Mouse (Mus musculus) CH12.LX (cell line): Measurements from ENCODE around the gene 2300003K06Rik. TPM values are rescaled to one million over a fixed set of nuclear protein-coding genes. Genes with fewer than 3 reads are reported as not detected.

ENCODE experiments used
- DNase-seq: peaks from one replicate; pipeline ENCODE4 v3.0.0-alpha.2; 2013; ENCODE audit errors: extremely low read depth
- H3K27ac ChIP-seq: 2 replicates; pipeline ENCODE4 v1.5.1; 2012; ENCODE audit warnings: low read depth, mild to moderate bottlenecking, control low read depth, moderate library complexity; ENCODE audit not compliant: insufficient read depth
- H3K27me3 ChIP-seq: replicated peaks from 2 replicates; pipeline ENCODE3; 2012; ENCODE audit warnings: inconsistent platforms
- H3K36me3 ChIP-seq, 2 experiments: replicated peaks in 1 of 2; 2 replicates each; pipeline versions ENCODE3 to v1.6.1; 2012; ENCODE audit warnings: inconsistent platforms in 1 of 2, low read length in 1 of 2, mild to moderate bottlenecking in 1 of 2, mixed read lengths in 1 of 2, moderate library complexity in 1 of 2; ENCODE audit not compliant: control insufficient read depth in 1 of 2, insufficient read depth in 1 of 2
- H3K4me1 ChIP-seq, 2 experiments: 2 replicates each; pipeline ENCODE4 v1.6.1; 2012; ENCODE audit warnings: inconsistent platforms in 1 of 2, moderate library complexity in 1 of 2; ENCODE audit not compliant: insufficient read depth in 2 of 2, control insufficient read depth in 1 of 2
- H3K4me2 ChIP-seq: 2 replicates; pipeline ENCODE4 v1.6.1; 2012; ENCODE audit warnings: low read depth, mild to moderate bottlenecking, control low read depth; ENCODE audit not compliant: poor library complexity, insufficient read depth, severe bottlenecking
- H3K4me3 ChIP-seq, 3 experiments: fragments of 150-350 bp in 1 of 3; sonication (generic) in 1 of 3; replicated peaks in 1 of 3; 2 replicates each; pipeline versions ENCODE3 to v1.5.1; 2011 to 2012; ENCODE audit warnings: low read depth in 2 of 3, low read length in 2 of 3, mild to moderate bottlenecking in 2 of 3, moderate library complexity in 2 of 3, control low read depth in 1 of 3, improper control_type of control experiment in 1 of 3, inconsistent platforms in 1 of 3, mixed read lengths in 1 of 3; ENCODE audit not compliant: poor library complexity in 1 of 3
- H3K79me2 ChIP-seq: replicated peaks from 2 replicates; pipeline ENCODE4 v1.6.1; 2012; ENCODE audit warnings: mild to moderate bottlenecking, moderate library complexity; ENCODE audit not compliant: control insufficient read depth, poor library complexity, insufficient read depth, severe bottlenecking; ENCODE audit errors: extremely low read depth
- H3K9ac ChIP-seq: 2 replicates; pipeline ENCODE4 v1.6.1; 2012; ENCODE audit warnings: low read depth, mild to moderate bottlenecking, control low read depth, moderate library complexity; ENCODE audit not compliant: insufficient read depth
- H3K9me3 ChIP-seq: replicated peaks from 2 replicates; pipeline ENCODE3; 2012; ENCODE audit warnings: low read length, inconsistent platforms, mixed read lengths
- BHLHE40 ChIP-seq: IDR thresholded peaks from 2 replicates; pipeline ENCODE4 v1.6.1; 2011; ENCODE audit warnings: mild to moderate bottlenecking, low read depth, low read length, improper control_type of control experiment
- CHD1 ChIP-seq: IDR thresholded peaks from 2 replicates; pipeline ENCODE4 v1.6.1; 2012; ENCODE audit warnings: low read depth, low read length, improper control_type of control experiment, inconsistent platforms
- CHD2 ChIP-seq: IDR thresholded peaks from 2 replicates; pipeline ENCODE4 v1.6.1; 2011; ENCODE audit warnings: low read length, improper control_type of control experiment
- CTCF ChIP-seq, 2 experiments: IDR thresholded peaks in 1 of 2; conservative IDR thresholded peaks in 1 of 2; 2 replicates each; pipeline ENCODE4 v1.5.1; 2011 to 2012; ENCODE audit warnings: low read depth in 2 of 2, low read length in 2 of 2, improper control_type of control experiment in 1 of 2, inconsistent platforms in 1 of 2, mild to moderate bottlenecking in 1 of 2, moderate library complexity in 1 of 2
- EP300 ChIP-seq: IDR thresholded peaks from 2 replicates; pipeline ENCODE4 v1.6.1; 2011; ENCODE audit warnings: low read length, improper control_type of control experiment
- HCFC1 ChIP-seq: IDR thresholded peaks from 2 replicates; pipeline ENCODE4 v1.6.1; 2012; ENCODE audit warnings: low read depth, mild to moderate bottlenecking, inconsistent platforms, low read length, improper control_type of control experiment
- IRF4 ChIP-seq: IDR thresholded peaks from 2 replicates; pipeline ENCODE4 v1.6.1; 2014; ENCODE audit warnings: low read depth, mild to moderate bottlenecking, inconsistent platforms, low read length, improper control_type of control experiment
- JUN ChIP-seq: IDR thresholded peaks from 2 replicates; pipeline ENCODE4 v1.6.1; 2011; ENCODE audit warnings: low read depth, mild to moderate bottlenecking, low read length, improper control_type of control experiment, moderate library complexity; ENCODE audit not compliant: insufficient read depth
- JUND ChIP-seq: conservative IDR thresholded peaks from 2 replicates; pipeline ENCODE4 v1.6.1; 2011; ENCODE audit warnings: low read depth, low read length, improper control_type of control experiment
- KAT2A ChIP-seq: IDR thresholded peaks from 2 replicates; pipeline ENCODE4 v1.6.1; 2012; ENCODE audit warnings: low read length, improper control_type of control experiment, inconsistent platforms; ENCODE audit not compliant: insufficient replicate concordance
- MAZ ChIP-seq: IDR thresholded peaks from 2 replicates; pipeline ENCODE4 v1.6.1; 2012; ENCODE audit warnings: low read depth, mild to moderate bottlenecking, inconsistent platforms, low read length, improper control_type of control experiment, moderate library complexity
- MXI1 ChIP-seq: IDR thresholded peaks from 2 replicates; pipeline ENCODE4 v1.6.1; 2011; ENCODE audit warnings: mild to moderate bottlenecking, low read depth, low read length, improper control_type of control experiment
- NELFE ChIP-seq: IDR thresholded peaks from 2 replicates; pipeline ENCODE4 v1.6.1; 2011; ENCODE audit warnings: low read depth, low read length, improper control_type of control experiment
- NRF1 ChIP-seq: IDR thresholded peaks from 2 replicates; pipeline ENCODE4 v1.6.1; 2014; ENCODE audit warnings: low read depth, mild to moderate bottlenecking, inconsistent platforms, low read length, improper control_type of control experiment, moderate library complexity
- PAX5 ChIP-seq: IDR thresholded peaks from 2 replicates; pipeline ENCODE4 v1.6.1; 2012; ENCODE audit warnings: low read length, inconsistent platforms, mixed read lengths
- POLR2A ChIP-seq: IDR thresholded peaks from 2 replicates; pipeline ENCODE4 v1.6.1; 2011; ENCODE audit warnings: low read depth, mild to moderate bottlenecking, improper control_type of control experiment, low read length
- RAD21 ChIP-seq: IDR thresholded peaks from 2 replicates; pipeline ENCODE4 v1.6.1; 2011; ENCODE audit warnings: low read depth, mild to moderate bottlenecking, low read length, improper control_type of control experiment, moderate library complexity
- RCOR1 ChIP-seq: conservative IDR thresholded peaks from 2 replicates; pipeline ENCODE4 v1.6.1; 2012; ENCODE audit warnings: low read depth, mild to moderate bottlenecking, inconsistent platforms, low read length, improper control_type of control experiment
- SIN3A ChIP-seq: IDR thresholded peaks from 2 replicates; pipeline ENCODE4 v1.6.1; 2012; ENCODE audit warnings: low read length, improper control_type of control experiment, inconsistent platforms
- SMC3 ChIP-seq: IDR thresholded peaks from 2 replicates; pipeline ENCODE4 v1.6.1; 2011; ENCODE audit warnings: low read depth, low read length, improper control_type of control experiment
- USF1 ChIP-seq: IDR thresholded peaks from 2 replicates; pipeline ENCODE4 v1.6.1; 2014; ENCODE audit warnings: low read depth, mild to moderate bottlenecking, inconsistent platforms, low read length, improper control_type of control experiment
- USF2 ChIP-seq: conservative IDR thresholded peaks from 2 replicates; pipeline ENCODE4 v1.6.1; 2011; ENCODE audit warnings: low read depth, low read length, improper control_type of control experiment
- ZC3H11A ChIP-seq: IDR thresholded peaks from 2 replicates; pipeline ENCODE4 v1.6.1; 2012; ENCODE audit warnings: low read depth, mild to moderate bottlenecking, inconsistent platforms, low read length, improper control_type of control experiment
- ZMIZ1 ChIP-seq: IDR thresholded peaks from 2 replicates; pipeline ENCODE4 v1.6.1; 2012; ENCODE audit warnings: low read depth, mild to moderate bottlenecking, inconsistent platforms, low read length, improper control_type of control experiment
- dilution Hi-C: fragments of 300-500 bp; cut with MboI; formaldehyde crosslinking; loops from 2 replicates; pipeline ENCODE4 v1.14.3; 2020; ENCODE audit warnings: low sequenced_read_pairs; ENCODE audit not compliant: extremely low pct_unique_long_range_greater_than_20kb, extremely low pct_ligation_motif_present
- in situ Hi-C: fragments of 300-500 bp; cut with MboI; formaldehyde crosslinking; loops from 3 replicates; pipeline ENCODE4 v1.14.3; 2019; ENCODE audit warnings: low sequenced_read_pairs, low pct_ligation_motif_present, low pct_unique_long_range_greater_than_20kb, mixed read lengths
- polyA plus RNA-seq: library from polyadenylated mRNA; unstranded; fragments of >175 nt; gene quantifications from 2 replicates; pipeline ENCODE4 v1.2.1, GENCODE M21; 2012; ENCODE audit warnings: low read depth; ENCODE audit not compliant: insufficient read length
- total RNA-seq, 2 experiments: library from RNA; depleted of rRNA; stranded (reverse); fragments of 300-350 nt in 1 of 2; fragments of >200 nt in 1 of 2; gene quantifications; 2 replicates each; pipeline ENCODE4 v1.2.3; 2012 to 2014

The 2300003K06Rik gene
- total and polyA plus RNA-seq, 3 experiments, result not detected

DNA sequence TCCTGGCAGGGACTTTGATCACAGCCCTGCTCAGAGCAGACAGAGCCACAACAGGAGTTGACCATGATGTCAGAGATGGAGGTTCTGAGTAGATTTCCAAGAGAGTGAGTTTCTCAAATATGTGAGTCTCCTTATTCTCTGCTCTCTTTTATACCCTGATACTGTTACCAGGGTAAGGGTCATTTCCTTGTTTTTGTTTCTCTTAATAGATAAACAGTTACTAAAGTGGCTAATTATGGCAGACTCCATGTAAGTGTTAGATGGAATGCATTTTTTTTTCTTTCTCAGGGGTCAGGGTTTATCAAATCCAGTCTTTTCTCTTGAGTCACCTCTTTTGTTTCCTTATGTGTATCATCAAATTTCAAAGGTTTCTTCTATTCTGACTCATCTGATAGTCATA is 13.6 kb upstream of the 2300003K06Rik start, which contains the start of gene Krtap4-16:
Gene Krtap4-16 (minus strand): TSS at position 101 of the 400 bp plus-strand sequence.
- Histone ChIP-seq H3K4me2 (no peak within 1 kb of the TSS), H3K36me3 (no peaks in the 10 kb centered on the region), H3K4me3 (no peak within 1 kb of the TSS), H3K4me1 (no peaks in the 10 kb centered on the region), H3K27ac (no peak within 1 kb of the TSS), H3K9me3 (peaks cover 3% of the 10 kb centered on the region), H3K9ac (no peak within 1 kb of the TSS), H3K27me3 (peaks cover 74% of the 10 kb centered on the region), H3K79me2 (no peaks in the 10 kb centered on the region)
- in situ Hi-C loops (no loop called here), dilution Hi-C loops (no loop called here)
- TF ChIP-seq BHLHE40, result no peak
- no peak for TF ChIP-seq ZMIZ1
- no peak for TF ChIP-seq USF2
- no peak for TF ChIP-seq SMC3
- TF ChIP-seq JUN, result no peak
- DNase-seq, result no peak

DNA sequence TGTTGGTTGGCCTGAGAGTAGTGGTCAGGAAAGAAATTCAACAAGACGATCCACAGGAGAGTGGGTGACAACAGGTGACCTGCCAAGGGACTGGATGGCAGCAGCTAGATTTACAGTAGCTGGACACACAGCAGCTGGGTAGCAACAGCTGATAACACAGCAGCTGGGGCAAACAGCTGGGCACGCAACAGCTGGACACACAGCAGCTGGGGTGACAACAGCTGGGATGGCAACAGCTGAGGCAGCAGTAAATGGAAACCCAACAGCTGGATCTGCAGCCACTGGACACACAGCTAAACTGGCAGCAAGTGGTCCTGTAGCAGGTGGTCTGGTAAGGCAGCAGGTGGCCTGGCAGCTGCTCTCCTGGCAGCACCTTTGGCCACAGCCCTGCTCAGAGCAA is 8.9 kb upstream of the 2300003K06Rik start:
- dilution Hi-C loops (no loop called here), in situ Hi-C loops (no loop called here)
- H3K4me1 ChIP-seq, result no peaks in the 10 kb centered on the region
- no peak overlapping the region for H3K4me3 ChIP-seq
- H3K27ac ChIP-seq, result no peak overlapping the region
- peaks cover 70% of the 10 kb centered on the region for H3K27me3 ChIP-seq
- TF ChIP-seq SIN3A (no peak), NRF1 (no peak), USF1 (no peak), RCOR1 (no peak), MAZ (no peak)
- H3K36me3 ChIP-seq, result no peaks in the 10 kb centered on the region
- H3K9ac ChIP-seq, result no peak overlapping the region
- H3K79me2 ChIP-seq, result no peaks in the 10 kb centered on the region
- no peak for DNase-seq
- H3K4me2 ChIP-seq, result no peak overlapping the region
- H3K9me3 ChIP-seq, result peaks cover 3% of the 10 kb centered on the region

- no peak for DNase-seq
- in situ Hi-C loops, result no loop called here
- Histone ChIP-seq H3K4me2 (no peak overlapping the region), H3K36me3 (no peaks in the 10 kb centered on the region), H3K9me3 (peaks cover 6% of the 10 kb centered on the region), H3K79me2 (no peaks in the 10 kb centered on the region), H3K27me3 (peaks cover 63% of the 10 kb centered on the region), H3K4me1 (no peaks in the 10 kb centered on the region)
- no peak for TF ChIP-seq IRF4
- TF ChIP-seq RAD21, result no peak
- TF ChIP-seq EP300, result no peak
- TF ChIP-seq KAT2A, result no peak
- TF ChIP-seq PAX5, result no peak
- no peak for TF ChIP-seq RCOR1
- TF ChIP-seq USF1, result no peak
- TF ChIP-seq MXI1, result no peak
- no peak for TF ChIP-seq JUND
- TF ChIP-seq NRF1, result no peak
- no peak for TF ChIP-seq HCFC1
- TF ChIP-seq POLR2A, result no peak
- no peak for TF ChIP-seq ZC3H11A
- TF ChIP-seq CHD1, result no peak
- TF ChIP-seq NELFE, result no peak
- TF ChIP-seq ZMIZ1, result no peak
- TF ChIP-seq CHD2, result no peak
- TF ChIP-seq CTCF (conservative IDR thresholded peaks at IDR 0.05 in 1 of 2, IDR thresholded peaks at IDR 0.05 in 1 of 2; ENCODE audit: low read depth in 2 of 2, low read length in 2 of 2), result no peak
- TF ChIP-seq, all 38 proteins: peak for 0
- no peak overlapping the region for H3K9ac ChIP-seq
- no peak overlapping the region for H3K4me3 ChIP-seq
- no peak overlapping the region for H3K27ac ChIP-seq
- dilution Hi-C loops, result no loop called here
Measured at GRCm38 (mm10) chr11:99842185-99842584, 4.3 kb upstream of the 2300003K06Rik start.
